Mouse (Mus musculus) heart, embryonic 11.5 days (tissue): Measurements from ENCODE around the gene Arf5. TPM values are rescaled to one million over a fixed set of nuclear protein-coding genes. Genes with fewer than 3 reads are reported as not detected.

ENCODE experiments used
- ATAC-seq: fragments of 200-750 bp; cut with Nextera tagmentation; replicated peaks from 2 replicates; pipeline ENCODE4 v1.8.0; 2017; ENCODE audit warnings: moderate library complexity; ENCODE audit not compliant: insufficient number of reproducible peaks, low FRiP score, low TSS enrichment
- H3K27ac ChIP-seq: fragments of 300-500 bp; sonication (generic); 2 replicates; pipeline ENCODE4 v1.5.1; 2014; ENCODE audit warnings: mild to moderate bottlenecking, low read depth, low read length
- H3K27me3 ChIP-seq: fragments of 300-500 bp; sonication (generic); 2 replicates; pipeline ENCODE4 v1.6.1; 2014; ENCODE audit warnings: mild to moderate bottlenecking, low read length, mixed read lengths; ENCODE audit not compliant: control insufficient read depth, insufficient read depth
- H3K36me3 ChIP-seq: fragments of 300-500 bp; sonication (generic); 2 replicates; pipeline ENCODE4 v1.6.1; 2014; ENCODE audit warnings: mild to moderate bottlenecking, low read length, moderate library complexity, mixed read lengths; ENCODE audit not compliant: control insufficient read depth, insufficient read depth
- H3K4me1 ChIP-seq: fragments of 300-500 bp; sonication (generic); 2 replicates; pipeline ENCODE4 v1.6.1; 2014; ENCODE audit warnings: low read length; ENCODE audit not compliant: control insufficient read depth, insufficient read depth
- H3K4me2 ChIP-seq: fragments of 300-500 bp; sonication (generic); 2 replicates; pipeline ENCODE4 v1.6.1; 2014; ENCODE audit warnings: mild to moderate bottlenecking, moderate library complexity
- H3K4me3 ChIP-seq: fragments of 300-500 bp; sonication (generic); 2 replicates; pipeline ENCODE4 v1.5.1; 2014; ENCODE audit warnings: low read depth, low read length
- H3K9ac ChIP-seq: fragments of 300-500 bp; sonication (generic); 2 replicates; pipeline ENCODE4 v1.6.1; 2014; ENCODE audit warnings: mild to moderate bottlenecking, low read depth, low read length, moderate library complexity
- H3K9me3 ChIP-seq: fragments of 300-500 bp; sonication (generic); replicated peaks from 2 replicates; pipeline ENCODE4 v1.6.1; 2016; ENCODE audit warnings: low read length; ENCODE audit not compliant: control insufficient read depth
- whole genome bisulfite sequencing: fragments of 180-500 bp; shearing (Covaris S2); extraction: QIAGEN DNeasy Blood & Tissue Kit; methylation state at CpG from one replicate; pipeline ENCODE4 v1.1.7; 2014; ENCODE audit not compliant: insufficient replicate concordance; 5-methylcytosine and 5-hydroxymethylcytosine counted together
- polyA plus RNA-seq: library from polyadenylated mRNA; unstranded; fragments of >200 nt; fragmentation: Nextera tagmentation; extraction: Ambion mirVana; gene quantifications from 2 replicates; pipeline ENCODE4 v1.2.1, GENCODE M21; 2014

Arf5 gene
- 243 and 281 TPM in 2 replicates for polyA plus RNA-seq

DNA sequence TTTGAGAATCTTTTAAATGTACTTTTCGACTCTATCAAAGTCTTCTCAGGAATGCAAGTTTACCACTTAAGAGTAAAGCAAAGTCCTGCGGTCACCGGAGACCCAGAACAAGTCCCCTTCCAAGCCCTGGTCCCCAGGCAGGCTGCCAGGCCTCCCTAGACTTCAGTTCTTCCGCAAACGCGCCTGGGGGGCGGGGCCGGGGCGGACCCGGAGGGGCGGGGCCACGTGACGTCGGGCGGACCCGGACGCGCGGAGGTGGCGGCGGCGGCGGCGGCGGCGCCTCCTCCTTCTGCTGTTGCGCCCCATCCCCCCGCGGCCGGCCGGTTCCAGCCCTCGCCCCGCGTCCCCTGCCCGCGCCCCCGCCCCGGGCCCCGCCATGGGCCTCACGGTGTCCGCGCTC is at the start of gene Arf5:
TSS of gene Arf5 (plus strand) at position 248 of the 400 bp plus-strand sequence.
- H3K4me2 ChIP-seq, result peak within 1 kb of the TSS; percentile 74
- H3K27me3 ChIP-seq, result no peaks in the 10 kb centered on the region
- H3K9me3 ChIP-seq, result no peaks in the 10 kb centered on the region
- peak within 1 kb of the TSS; percentile 93 for H3K9ac ChIP-seq
- peak; percentile 76 for ATAC-seq
- H3K4me1 ChIP-seq, result peaks cover 31% of the 10 kb centered on the region
- 2% methylated on average over 41 of the region's 42 CpGs for WGBS
- peaks cover 25% of the 10 kb centered on the region for H3K36me3 ChIP-seq
- H3K27ac ChIP-seq, result peak within 1 kb of the TSS; percentile 88
- peak within 1 kb of the TSS; percentile 95 for H3K4me3 ChIP-seq

DNA sequence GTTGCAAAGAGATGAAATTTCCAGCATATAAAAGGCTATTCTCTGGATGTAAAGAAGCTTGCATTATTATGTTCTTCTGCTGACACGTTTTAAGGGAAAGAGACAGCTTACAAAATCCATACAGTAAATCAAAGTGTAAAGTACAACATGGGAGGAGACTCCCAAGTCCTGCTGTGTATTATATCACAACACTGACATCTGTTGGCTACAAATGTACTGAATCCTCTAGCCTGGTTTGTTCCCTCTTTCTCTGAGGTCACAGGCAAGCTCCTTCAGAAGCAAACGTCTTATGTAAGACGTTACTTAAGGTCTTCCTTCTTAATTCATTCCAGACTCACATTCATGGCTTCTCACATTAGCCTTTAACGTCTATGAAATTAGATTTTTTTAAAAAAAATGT is 41.4 kb upstream of the Arf5 start:
- no peaks in the 10 kb centered on the region for H3K4me1 ChIP-seq
- no peaks in the 10 kb centered on the region for H3K36me3 ChIP-seq
- no peak overlapping the region for H3K9ac ChIP-seq
- H3K4me2 ChIP-seq, result no peak overlapping the region
- no peak overlapping the region for H3K4me3 ChIP-seq
- H3K27me3 ChIP-seq, result no peaks in the 10 kb centered on the region
- ATAC-seq, result no peak
- WGBS, result 63% methylated on average over 4 of the region's 4 CpGs
- H3K9me3 ChIP-seq, result no peaks in the 10 kb centered on the region
- no peak overlapping the region for H3K27ac ChIP-seq

DNA sequence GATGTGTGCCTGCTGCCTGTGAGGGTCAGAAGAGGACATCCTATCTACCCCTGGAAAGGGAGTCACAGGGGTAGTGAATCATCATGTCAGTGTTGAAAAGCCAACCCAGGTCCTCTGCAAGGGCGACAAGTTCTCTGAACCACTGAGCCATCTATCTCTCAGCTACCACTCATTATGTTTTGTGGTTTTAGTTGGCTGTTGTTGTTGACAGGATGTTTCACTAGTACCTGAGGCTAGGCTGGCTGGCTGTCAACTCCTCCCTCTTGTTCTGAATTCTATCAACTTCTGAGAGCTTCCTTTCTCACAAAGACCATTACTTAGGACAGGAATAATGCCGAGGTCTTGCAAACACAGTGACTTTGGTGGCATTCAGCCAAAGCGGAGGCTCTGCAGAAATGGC is 38.2 kb upstream of the Arf5 start:
- whole genome bisulfite sequencing, result 70% methylated on average over 3 of the region's 3 CpGs

DNA sequence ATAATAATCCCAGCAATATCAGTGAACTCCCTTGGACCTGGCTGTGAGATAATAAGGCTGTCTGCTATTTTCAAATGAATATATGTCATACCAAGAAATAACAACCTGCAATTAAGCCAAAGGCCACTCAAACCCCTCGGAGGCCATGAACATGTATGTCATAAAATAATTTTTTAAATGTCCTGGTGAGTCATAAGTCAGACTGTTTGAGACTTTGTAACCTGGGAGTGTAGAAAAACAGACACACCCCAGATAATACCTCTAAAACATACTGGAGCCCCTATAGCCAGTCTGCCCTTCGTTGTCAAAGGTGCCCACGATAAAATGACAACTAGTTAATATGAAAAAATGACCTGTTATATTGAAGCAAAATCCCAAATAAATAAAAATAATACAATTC is 34.3 kb upstream of the Arf5 start:
- no peak overlapping the region for H3K4me2 ChIP-seq
- no peak for ATAC-seq
- no peaks in the 10 kb centered on the region for H3K27me3 ChIP-seq
- H3K4me3 ChIP-seq, result no peak overlapping the region
- no peaks in the 10 kb centered on the region for H3K9me3 ChIP-seq
- no peaks in the 10 kb centered on the region for H3K4me1 ChIP-seq
- WGBS, result 78% methylated on average over 3 of the region's 3 CpGs
- H3K36me3 ChIP-seq, result no peaks in the 10 kb centered on the region
- H3K27ac ChIP-seq, result no peak overlapping the region
- H3K9ac ChIP-seq, result no peak overlapping the region

More for the DNA sequence above, 38.2 kb upstream of the Arf5 start:
- Histone ChIP-seq H3K27ac (no peak overlapping the region), H3K4me1 (no peaks in the 10 kb centered on the region), H3K27me3 (no peaks in the 10 kb centered on the region), H3K4me3 (no peak overlapping the region), H3K9me3 (no peaks in the 10 kb centered on the region), H3K9ac (no peak overlapping the region), H3K36me3 (no peaks in the 10 kb centered on the region), H3K4me2 (no peak overlapping the region)
- no peak for ATAC-seq

DNA sequence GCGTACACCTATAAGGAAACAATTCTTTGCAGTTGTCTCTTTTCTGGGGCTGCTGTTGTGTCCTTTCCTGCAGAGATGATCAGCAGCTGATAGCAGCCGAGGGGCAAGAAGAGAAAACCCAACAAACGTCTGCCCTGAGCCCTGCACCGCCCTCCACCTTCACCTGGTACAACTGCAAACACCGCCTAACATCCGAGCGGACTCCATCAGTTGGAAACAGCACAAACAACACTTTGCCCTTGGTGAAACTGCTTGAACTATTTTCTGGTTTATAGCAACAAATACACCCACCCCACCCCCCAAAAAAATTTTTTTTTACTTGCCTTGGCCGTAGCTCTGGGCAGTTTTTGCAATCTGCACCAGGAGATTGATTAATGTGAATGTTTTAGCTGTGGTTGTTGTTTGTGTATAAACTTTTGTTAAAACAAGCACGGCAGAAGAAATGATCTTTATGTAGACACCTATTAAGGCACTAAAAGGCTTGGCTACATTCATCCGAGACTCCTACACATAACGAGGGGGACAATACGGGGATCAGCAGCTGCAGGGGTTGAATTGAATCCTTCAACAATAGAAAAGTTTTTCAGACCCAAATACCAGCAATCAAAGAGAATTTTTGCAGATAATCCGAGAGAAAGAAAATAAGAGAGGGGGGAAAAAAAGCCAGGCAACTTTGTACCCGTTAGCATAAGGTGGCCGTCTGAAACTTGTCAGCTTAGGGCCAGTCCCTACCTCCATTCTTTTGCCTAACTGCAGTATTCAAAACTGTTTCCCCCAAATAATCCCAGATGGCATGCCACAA is 27.1 kb upstream of the Arf5 start:
- H3K27ac ChIP-seq, result no peak overlapping the region
- no peaks in the 10 kb centered on the region; the same call in 1 of the 2 replicates for H3K9me3 ChIP-seq
- no peaks in the 10 kb centered on the region for H3K36me3 ChIP-seq
- 25% methylated on average over 15 of the region's 15 CpGs for WGBS
- H3K9ac ChIP-seq, result no peak overlapping the region
- 0 out of 2 replicates have a peak, but pooled peaks cover 2% of the 10 kb centered on the region for H3K4me1 ChIP-seq
- no peak overlapping the region; the same call in 1 of the 2 replicates for H3K4me2 ChIP-seq
- no peak overlapping the region for H3K4me3 ChIP-seq
- H3K27me3 ChIP-seq, result peaks cover 31% of the 10 kb centered on the region
- no peak for ATAC-seq

DNA sequence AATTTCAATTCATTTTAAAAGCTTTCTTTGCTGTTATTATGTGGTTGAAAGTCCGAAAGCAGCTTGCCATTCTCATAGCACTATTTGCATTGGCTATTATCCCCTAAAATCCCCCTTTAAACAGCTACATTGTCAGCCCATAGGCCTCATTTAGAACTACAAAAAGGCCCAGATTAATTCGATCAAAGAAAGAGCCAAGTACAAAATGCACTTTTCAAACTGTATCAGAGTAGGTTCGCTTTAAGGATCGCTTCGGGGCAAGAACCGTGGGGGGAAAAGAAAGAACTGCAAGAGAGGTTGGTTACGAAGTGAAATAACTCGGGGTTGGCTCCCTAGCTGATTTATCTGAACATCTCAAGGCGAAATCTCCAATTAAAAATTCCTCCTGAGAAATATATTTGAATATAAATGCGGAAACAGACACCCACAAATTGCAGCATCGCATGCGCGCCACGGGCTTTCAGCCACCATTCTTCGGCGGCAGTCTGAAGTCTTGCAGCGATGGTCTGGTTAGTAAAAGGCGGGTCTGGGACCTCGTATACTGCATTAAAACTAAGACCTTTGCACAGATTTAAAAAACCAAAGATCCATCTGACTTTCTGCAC is 26.4 kb upstream of the Arf5 start:
- 0 out of 2 replicates have a peak, but pooled peaks cover 2% of the 10 kb centered on the region for H3K4me1 ChIP-seq
- H3K36me3 ChIP-seq, result no peaks in the 10 kb centered on the region
- H3K4me3 ChIP-seq, result peak overlapping the region; percentile 51
- H3K27ac ChIP-seq, result no peak overlapping the region
- H3K9ac ChIP-seq, result no peak overlapping the region
- WGBS, result 3% methylated on average over 19 of the region's 19 CpGs
- no peaks in the 10 kb centered on the region; the same call in 1 of the 2 replicates for H3K9me3 ChIP-seq
- H3K27me3 ChIP-seq, result peaks cover 31% of the 10 kb centered on the region
- peak overlapping the region; percentile 76 for H3K4me2 ChIP-seq
- no peak for ATAC-seq

DNA sequence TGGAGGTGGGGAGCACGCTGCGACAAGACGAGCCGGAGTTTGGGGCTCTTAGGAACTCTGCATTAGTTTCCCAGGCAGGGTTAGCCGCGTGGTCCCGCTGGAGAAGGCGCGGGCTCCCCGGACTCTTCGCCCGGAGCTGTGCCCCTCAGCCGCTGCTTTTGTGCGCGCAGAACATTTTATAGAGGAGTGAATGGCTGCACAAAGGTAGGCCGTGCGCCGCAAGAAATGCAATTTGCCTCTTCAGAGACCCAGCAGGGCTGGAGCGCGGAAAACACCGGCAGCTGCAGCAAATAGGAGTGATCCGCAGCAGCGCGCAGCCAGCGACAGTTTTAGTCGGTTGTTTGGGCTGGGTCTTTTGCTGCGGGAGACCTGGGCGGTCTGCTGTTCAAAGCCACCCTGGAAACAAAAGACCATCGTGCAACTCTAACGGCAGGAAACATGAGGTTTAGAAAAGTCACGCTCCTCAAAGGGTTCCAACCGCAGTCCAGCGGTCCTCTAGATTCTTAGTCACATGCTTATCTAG is 25.6 kb upstream of the Arf5 start, which contains the start of gene Zfp800:
TSS of gene Zfp800 (minus strand) at position 325 of the 523 bp plus-strand sequence.
- peak within 1 kb of the TSS; percentile 49; the same call in 1 of the 2 replicates for H3K9ac ChIP-seq

DNA sequence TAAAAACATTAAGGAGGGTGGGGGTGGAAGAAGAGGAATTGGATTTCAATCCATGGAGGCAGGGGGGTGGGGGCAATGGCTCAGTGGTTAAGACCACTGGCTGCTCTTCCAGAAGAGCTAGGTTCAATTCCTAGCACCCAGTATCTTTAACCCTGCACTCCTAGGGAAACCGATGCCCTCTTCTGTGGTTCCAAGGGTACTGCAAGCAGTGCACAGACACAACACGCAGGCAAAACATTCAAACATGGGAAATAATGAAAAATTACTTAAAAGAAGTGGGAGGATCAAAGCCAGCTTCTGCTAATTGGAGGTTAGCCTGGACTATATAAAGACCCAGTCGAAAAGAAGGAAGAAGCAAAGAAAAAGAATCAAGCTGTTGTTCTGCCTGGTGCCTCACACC is 24.6 kb upstream of the Arf5 start:
- H3K9me3 ChIP-seq, result no peaks in the 10 kb centered on the region; the same call in 1 of the 2 replicates
- H3K9ac ChIP-seq, result no peak overlapping the region
- no peak for ATAC-seq
- no peak overlapping the region for H3K4me3 ChIP-seq
- WGBS, result 75% methylated on average over 3 of the region's 3 CpGs
- 0 out of 2 replicates have a peak, but pooled peaks cover 2% of the 10 kb centered on the region for H3K4me1 ChIP-seq
- no peak overlapping the region for H3K27ac ChIP-seq
- peaks cover 31% of the 10 kb centered on the region for H3K27me3 ChIP-seq
- H3K4me2 ChIP-seq, result no peak overlapping the region
- no peaks in the 10 kb centered on the region for H3K36me3 ChIP-seq

More for the DNA sequence above, 25.6 kb upstream of the Arf5 start, which contains the start of gene Zfp800:
- Histone ChIP-seq H3K27ac (no peak within 1 kb of the TSS), H3K4me1 (0 out of 2 replicates have a peak, but pooled peaks cover 2% of the 10 kb centered on the region), H3K4me3 (peak within 1 kb of the TSS; percentile 51), H3K9me3 (no peaks in the 10 kb centered on the region; the same call in 1 of the 2 replicates), H3K27me3 (peaks cover 31% of the 10 kb centered on the region), H3K36me3 (no peaks in the 10 kb centered on the region), H3K4me2 (peak within 1 kb of the TSS; percentile 76)
- WGBS, result 1% methylated on average over 33 of the region's 33 CpGs
- ATAC-seq, result no peak
